Mouse (Mus musculus) embryo, embryonic 10 days (tissue): ENCODE results near the gene Gm9945.

ENCODE experiments used
- DNase-seq: peaks from one replicate; pipeline ENCODE4 v3.0.0-alpha.2; 2015; ENCODE audit warnings: low spot score

Gm9945 gene

GRCm38 (mm10) chr11:53493243-53493955 is 13.4 kb downstream of the Gm9945 start:
- DNase-seq = peak; percentile 84

- no peak for DNase-seq
Observed at GRCm38 (mm10) chr11:53495417-53495816, 15.5 kb downstream of the Gm9945 start.

GRCm38 (mm10) chr11:53496946-53497345 is 17.0 kb downstream of the Gm9945 start:
- no peak for DNase-seq

- peak; percentile 72 for DNase-seq
Observed at GRCm38 (mm10) chr11:53500569-53500968, 20.6 kb downstream of the Gm9945 start.

GRCm38 (mm10) chr11:53502039-53502765 is 22.2 kb downstream of the Gm9945 start:
- DNase-seq = no peak

- DNase-seq = no peak
Observed at GRCm38 (mm10) chr11:53503738-53504137, 23.8 kb downstream of the Gm9945 start.

GRCm38 (mm10) chr11:53504376-53504775 is 24.4 kb downstream of the Gm9945 start:
- no peak for DNase-seq

- DNase-seq = no peak
Observed at GRCm38 (mm10) chr11:53505026-53505663, 25.2 kb downstream of the Gm9945 start.

GRCm38 (mm10) chr11:53507098-53507805 is 27.3 kb downstream of the Gm9945 start:
- DNase-seq = no peak

- no peak for DNase-seq
Observed at GRCm38 (mm10) chr11:53508152-53508551, 28.2 kb downstream of the Gm9945 start.

GRCm38 (mm10) chr11:53508591-53508990 is 28.6 kb downstream of the Gm9945 start:
- DNase-seq = no peak

- DNase-seq = no peak
Observed at GRCm38 (mm10) chr11:53510351-53510750, 30.4 kb downstream of the Gm9945 start.

GRCm38 (mm10) chr11:53516775-53517627 is 37.0 kb downstream of the Gm9945 start:
- DNase-seq = peak; percentile 54

GRCm38 (mm10) chr11:53518759-53519158 is 38.8 kb downstream of the Gm9945 start:
- DNase-seq = no peak

- peak; percentile 55 for DNase-seq
Observed at GRCm38 (mm10) chr11:53519207-53520121, 39.5 kb downstream of the Gm9945 start, which contains the start of gene Sept8. Gene Sept8, plus strand, starts transcription at chr11:53519257.

GRCm38 (mm10) chr11:53520122-53520978 is 40.4 kb downstream of the Gm9945 start:
- DNase-seq = peak; percentile 57

GRCm38 (mm10) chr11:53521120-53521820 is 41.3 kb downstream of the Gm9945 start:
- DNase-seq = no peak

GRCm38 (mm10) chr11:53521821-53522131 is 41.8 kb downstream of the Gm9945 start:
- DNase-seq = no peak

GRCm38 (mm10) chr11:53522362-53522761 is 42.4 kb downstream of the Gm9945 start:
- no peak for DNase-seq
